Mouse (Mus musculus) olfactory bulb, adult 2 months (tissue): ENCODE measurements around the gene Srp68.

ENCODE experiments used
- CTCF ChIP-seq: fragments of 200-500 bp; IDR thresholded peaks from 2 replicates; pipeline ENCODE4 v1.5.1; 2012; ENCODE audit warnings: low read depth, mild to moderate bottlenecking, low read length, moderate library complexity; ENCODE audit not compliant: insufficient read depth
- POLR2A ChIP-seq: fragments of 200-500 bp; IDR thresholded peaks from 2 replicates; pipeline ENCODE4 v1.6.1; 2012; ENCODE audit warnings: mild to moderate bottlenecking, low read depth, low read length, moderate library complexity; ENCODE audit not compliant: insufficient read depth

GRCm38 (mm10) chr11:116226414-116226813 lies 47.6 kb downstream of the Srp68 start:
- TF ChIP-seq CTCF = peak; percentile 60
- TF ChIP-seq POLR2A = no peak
